Mouse (Mus musculus): ENCODE data around the gene Phlda3. TPM values are rescaled to one million over a fixed set of nuclear protein-coding genes. Genes with fewer than 3 reads are reported as not detected.

Phlda3 gene
- 66.4 and 82.3 TPM in 2 replicates for total RNA-seq (2014; rRNA removed)
- 51.1 and 51.5 TPM in 2 replicates for polyA plus RNA-seq (2015; fragmentation: Nextera tagmentation; extraction: Ambion mirVana)

GRCm38 (mm10) chr1:135765645-135766591 is at the start of gene Phlda3:
Phlda3 (plus strand) TSS chr1:135766119.
- TF ChIP-seq CTCF (IDR thresholded peaks at IDR 0.05; ENCODE audit: low read depth) = no peak
- no peaks in the 10 kb centered on the region for H3K27me3 ChIP-seq (ENCODE audit: insufficient read depth, low read length)
- peaks cover 11% of the 10 kb centered on the region; the same call in 1 of the 2 replicates for H3K4me1 ChIP-seq (ENCODE audit: insufficient read depth, low read length)
- H3K4me3 ChIP-seq (ENCODE audit: low read length) = peak within 1 kb of the TSS; percentile 56
- peak within 1 kb of the TSS; percentile 94 for H3K4me2 ChIP-seq (ENCODE audit: low read depth, low read length)
- peak within 1 kb of the TSS; percentile 59 for H3K27ac ChIP-seq
- under 1% methylated on average over 84 of the region's 90 CpGs for WGBS
- no peaks in the 10 kb centered on the region; the same call in 1 of the 2 replicates for H3K36me3 ChIP-seq (ENCODE audit: insufficient read depth, low read length)
- no peaks in the 10 kb centered on the region for H3K9me3 ChIP-seq (ENCODE audit: low read length)
- peak; percentile 90 for ATAC-seq
- DNase-seq (ENCODE audit: low spot score) = peak; percentile 72
- peak within 1 kb of the TSS; percentile 76 for H3K9ac ChIP-seq (replicated peaks; ENCODE audit: low read length)

DNA sequence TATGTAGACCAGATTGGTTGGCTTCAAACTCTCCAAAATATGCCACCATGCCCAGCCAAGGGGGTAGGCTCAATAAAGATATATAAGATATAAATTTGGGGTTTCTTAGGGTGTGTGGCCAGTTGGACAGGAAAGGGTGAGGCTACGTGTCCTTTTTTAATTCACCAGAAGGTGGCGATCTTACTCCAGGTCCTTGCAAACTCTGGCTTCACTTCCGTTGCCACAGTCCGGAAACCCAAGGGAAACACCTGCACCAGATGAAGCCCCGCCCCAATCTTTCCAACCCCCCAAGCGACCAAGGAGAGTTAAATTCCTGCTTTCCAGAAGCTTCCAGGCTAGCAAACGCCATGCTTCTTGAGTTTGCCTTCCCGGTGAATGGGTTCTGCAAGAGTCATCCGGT is 46.4 kb upstream of the Phlda3 start:
- H3K9me3 ChIP-seq (ENCODE audit: low read length) = no peaks in the 10 kb centered on the region
- no peaks in the 10 kb centered on the region for H3K4me1 ChIP-seq (ENCODE audit: insufficient read depth, low read length)
- ATAC-seq (peak; percentile 76), DNase-seq (ENCODE audit: low spot score) (peak; percentile 84)
- WGBS = 21% methylated on average over 9 of the region's 9 CpGs
- H3K36me3 ChIP-seq (ENCODE audit: insufficient read depth, low read length) = no peaks in the 10 kb centered on the region
- no peak overlapping the region for H3K27ac ChIP-seq
- H3K4me2 ChIP-seq (ENCODE audit: low read depth, low read length) = no peak overlapping the region
- H3K9ac ChIP-seq (replicated peaks; ENCODE audit: low read length) = no peak overlapping the region
- no peaks in the 10 kb centered on the region for H3K27me3 ChIP-seq (ENCODE audit: insufficient read depth, low read length)
- no peak overlapping the region for H3K4me3 ChIP-seq (ENCODE audit: low read length)
- TF ChIP-seq CTCF (IDR thresholded peaks at IDR 0.05; ENCODE audit: low read depth) = peak; percentile 85

DNA sequence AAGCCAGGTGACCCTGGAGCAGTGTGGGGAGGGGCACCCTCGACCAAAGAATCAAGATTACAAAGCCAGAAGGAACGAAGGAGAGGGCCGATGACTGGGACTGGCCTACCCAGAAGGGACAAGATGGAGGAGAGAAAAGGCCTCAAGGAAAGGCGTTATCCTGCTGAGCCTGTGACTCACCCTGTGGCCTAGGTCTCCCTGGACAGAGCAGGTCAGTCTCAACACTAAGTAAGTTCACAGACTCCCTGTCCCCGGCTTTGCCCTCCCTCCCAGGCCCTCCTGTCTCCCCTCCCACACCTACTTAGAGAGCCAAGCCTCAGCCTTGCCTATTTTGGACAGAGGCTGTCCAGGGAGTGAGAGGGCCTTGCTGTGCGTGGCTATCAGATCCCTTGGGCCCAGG is 45.9 kb upstream of the Phlda3 start, which contains the start of gene Csrp1:
Gene Csrp1, plus strand, starts transcription at position 79 of the 400 bp plus-strand sequence.
- Histone ChIP-seq H3K9me3 (ENCODE audit: low read length) (no peaks in the 10 kb centered on the region), H3K27ac (no peak within 1 kb of the TSS), H3K27me3 (ENCODE audit: insufficient read depth, low read length) (no peaks in the 10 kb centered on the region), H3K4me2 (ENCODE audit: low read depth, low read length) (no peak within 1 kb of the TSS), H3K4me1 (ENCODE audit: insufficient read depth, low read length) (no peaks in the 10 kb centered on the region), H3K4me3 (ENCODE audit: low read length) (no peak within 1 kb of the TSS), H3K9ac (replicated peaks; ENCODE audit: low read length) (no peak within 1 kb of the TSS), H3K36me3 (ENCODE audit: insufficient read depth, low read length) (no peaks in the 10 kb centered on the region)
- 74% methylated on average over 6 of the region's 6 CpGs for WGBS
- no peak for DNase-seq (ENCODE audit: low spot score)
- no peak for TF ChIP-seq CTCF (IDR thresholded peaks at IDR 0.05; ENCODE audit: low read depth)
- ATAC-seq = peak; percentile 27; the same call in 1 of the 2 replicates

DNA sequence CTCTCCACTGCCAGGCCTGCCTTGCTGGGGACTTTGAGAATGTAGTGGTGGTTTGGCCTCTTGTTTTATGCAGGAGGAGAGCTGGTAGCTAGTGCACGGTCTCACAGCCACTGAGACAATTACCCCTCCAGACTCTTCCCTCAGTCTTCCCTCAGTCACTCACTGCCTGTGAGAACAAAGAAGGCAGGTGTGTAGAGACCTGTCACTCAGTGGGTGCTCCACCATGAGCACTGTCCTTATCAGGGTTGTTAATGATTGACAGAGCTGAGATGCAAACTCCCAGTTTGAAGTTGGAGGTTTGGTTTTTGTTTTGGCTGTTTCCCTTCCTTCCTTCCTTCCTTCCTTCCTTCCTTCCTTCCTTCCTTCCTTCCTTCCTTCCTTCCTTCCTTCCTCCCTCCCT is 42.9 kb upstream of the Phlda3 start:
- WGBS = 61% methylated on average over 1 of the region's 1 CpGs
- no peak overlapping the region for H3K9ac ChIP-seq (replicated peaks; ENCODE audit: low read length)
- no peak overlapping the region for H3K4me3 ChIP-seq (ENCODE audit: low read length)
- no peaks in the 10 kb centered on the region for H3K36me3 ChIP-seq (ENCODE audit: insufficient read depth, low read length)
- no peak overlapping the region for H3K27ac ChIP-seq
- no peaks in the 10 kb centered on the region for H3K4me1 ChIP-seq (ENCODE audit: insufficient read depth, low read length)
- no peak for TF ChIP-seq CTCF (IDR thresholded peaks at IDR 0.05; ENCODE audit: low read depth)
- no peaks in the 10 kb centered on the region for H3K9me3 ChIP-seq (ENCODE audit: low read length)
- H3K4me2 ChIP-seq (ENCODE audit: low read depth, low read length) = no peak overlapping the region
- ATAC-seq (no peak), DNase-seq (ENCODE audit: low spot score) (no peak)
- H3K27me3 ChIP-seq (ENCODE audit: insufficient read depth, low read length) = no peaks in the 10 kb centered on the region

DNA sequence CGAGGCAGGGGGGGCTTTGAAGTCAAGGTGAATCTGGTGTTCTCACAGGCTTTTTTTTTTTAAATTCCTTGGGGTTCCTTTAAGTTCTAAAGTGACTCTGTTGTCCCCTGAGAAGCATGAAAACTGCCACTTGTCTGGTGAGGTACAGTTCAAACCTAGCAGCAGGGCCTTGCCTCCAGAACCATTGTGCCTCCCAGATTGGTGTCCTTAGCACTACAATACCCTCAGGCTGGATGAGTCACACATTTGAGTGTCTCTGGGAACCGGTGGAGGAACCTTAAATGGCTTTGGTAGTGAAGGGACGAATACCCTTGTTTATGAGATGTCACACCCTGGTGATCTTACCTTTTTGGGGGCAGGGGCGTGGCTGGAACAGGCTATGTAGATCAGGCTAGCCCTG is 41.8 kb upstream of the Phlda3 start:
- Histone ChIP-seq H3K27ac (no peak overlapping the region), H3K9me3 (ENCODE audit: low read length) (no peaks in the 10 kb centered on the region), H3K27me3 (ENCODE audit: insufficient read depth, low read length) (no peaks in the 10 kb centered on the region), H3K4me1 (ENCODE audit: insufficient read depth, low read length) (no peaks in the 10 kb centered on the region), H3K4me2 (ENCODE audit: low read depth, low read length) (no peak overlapping the region), H3K4me3 (ENCODE audit: low read length) (no peak overlapping the region), H3K36me3 (ENCODE audit: insufficient read depth, low read length) (no peaks in the 10 kb centered on the region), H3K9ac (replicated peaks; ENCODE audit: low read length) (no peak overlapping the region)
- no peak for TF ChIP-seq CTCF (IDR thresholded peaks at IDR 0.05; ENCODE audit: low read depth)
- no peak for ATAC-seq
- 73% methylated on average over 4 of the region's 4 CpGs for WGBS
- no peak for DNase-seq (ENCODE audit: low spot score)

DNA sequence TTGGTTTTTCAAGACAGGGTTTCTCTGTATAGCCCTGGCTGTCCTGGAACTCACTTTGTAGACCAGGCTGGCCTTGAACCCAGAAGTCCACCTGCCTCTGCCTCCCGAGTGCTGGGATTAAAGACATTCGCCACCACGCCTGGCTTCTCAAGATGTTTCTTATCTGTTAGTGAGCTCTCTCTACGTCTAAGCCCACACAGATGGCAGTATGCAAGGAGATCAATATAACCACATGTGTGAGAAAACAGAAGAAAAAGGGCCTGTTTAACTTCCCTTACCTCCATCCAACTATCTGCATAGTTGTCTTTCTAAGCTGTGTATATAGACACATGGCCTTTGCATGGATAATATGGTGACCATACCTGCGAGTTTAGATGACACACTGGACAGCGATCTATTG is 40.6 kb upstream of the Phlda3 start:
- Histone ChIP-seq H3K27ac (no peak overlapping the region), H3K9ac (replicated peaks; ENCODE audit: low read length) (no peak overlapping the region), H3K4me2 (ENCODE audit: low read depth, low read length) (no peak overlapping the region), H3K4me1 (ENCODE audit: insufficient read depth, low read length) (no peaks in the 10 kb centered on the region), H3K9me3 (ENCODE audit: low read length) (no peaks in the 10 kb centered on the region), H3K4me3 (ENCODE audit: low read length) (no peak overlapping the region), H3K36me3 (ENCODE audit: insufficient read depth, low read length) (no peaks in the 10 kb centered on the region), H3K27me3 (ENCODE audit: insufficient read depth, low read length) (no peaks in the 10 kb centered on the region)
- WGBS = 93% methylated on average over 6 of the region's 6 CpGs
- no peak for TF ChIP-seq CTCF (IDR thresholded peaks at IDR 0.05; ENCODE audit: low read depth)
- DNase-seq (ENCODE audit: low spot score) (no peak), ATAC-seq (no peak)

DNA sequence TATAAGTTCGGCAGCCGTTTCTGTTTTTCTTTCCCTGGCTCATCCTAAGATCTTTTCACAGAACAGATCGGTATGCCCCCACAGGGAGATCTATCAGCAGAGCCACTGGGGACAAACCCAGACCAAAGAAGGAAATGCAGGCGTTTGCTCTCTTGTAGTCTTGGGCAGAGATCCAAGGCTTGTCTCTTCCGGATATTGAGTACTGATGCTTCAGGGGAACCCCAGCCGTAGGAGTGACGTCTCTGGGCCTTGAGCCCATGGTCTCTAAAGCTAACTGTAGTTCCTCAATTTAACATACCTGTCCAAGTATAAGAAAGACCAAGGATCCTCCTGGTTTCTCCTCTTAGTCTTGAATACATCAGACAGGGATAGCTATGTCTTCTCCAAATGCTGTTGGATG is 40.0 kb upstream of the Phlda3 start:
- H3K9ac ChIP-seq (replicated peaks; ENCODE audit: low read length) = no peak overlapping the region
- H3K4me3 ChIP-seq (ENCODE audit: low read length) = no peak overlapping the region
- WGBS = 47% methylated on average over 7 of the region's 7 CpGs
- no peak for TF ChIP-seq CTCF (IDR thresholded peaks at IDR 0.05; ENCODE audit: low read depth)
- ATAC-seq (no peak), DNase-seq (ENCODE audit: low spot score) (no peak)
- no peaks in the 10 kb centered on the region for H3K36me3 ChIP-seq (ENCODE audit: insufficient read depth, low read length)
- H3K4me1 ChIP-seq (ENCODE audit: insufficient read depth, low read length) = no peaks in the 10 kb centered on the region
- H3K27me3 ChIP-seq (ENCODE audit: insufficient read depth, low read length) = no peaks in the 10 kb centered on the region
- no peak overlapping the region for H3K4me2 ChIP-seq (ENCODE audit: low read depth, low read length)
- H3K27ac ChIP-seq = no peak overlapping the region
- H3K9me3 ChIP-seq (ENCODE audit: low read length) = no peaks in the 10 kb centered on the region

All from hindbrain, postnatal 0 days (tissue).